Mouse (Mus musculus) thymus, adult 18-20 months (tissue): ENCODE results near the gene Adgrl1.

Source experiments
- DNase-seq, 2 experiments: peaks; one replicate each; pipeline ENCODE4 v3.0.0; 2022; ENCODE audit warnings: mixed read lengths in 2 of 2

Gene Adgrl1

DNA sequence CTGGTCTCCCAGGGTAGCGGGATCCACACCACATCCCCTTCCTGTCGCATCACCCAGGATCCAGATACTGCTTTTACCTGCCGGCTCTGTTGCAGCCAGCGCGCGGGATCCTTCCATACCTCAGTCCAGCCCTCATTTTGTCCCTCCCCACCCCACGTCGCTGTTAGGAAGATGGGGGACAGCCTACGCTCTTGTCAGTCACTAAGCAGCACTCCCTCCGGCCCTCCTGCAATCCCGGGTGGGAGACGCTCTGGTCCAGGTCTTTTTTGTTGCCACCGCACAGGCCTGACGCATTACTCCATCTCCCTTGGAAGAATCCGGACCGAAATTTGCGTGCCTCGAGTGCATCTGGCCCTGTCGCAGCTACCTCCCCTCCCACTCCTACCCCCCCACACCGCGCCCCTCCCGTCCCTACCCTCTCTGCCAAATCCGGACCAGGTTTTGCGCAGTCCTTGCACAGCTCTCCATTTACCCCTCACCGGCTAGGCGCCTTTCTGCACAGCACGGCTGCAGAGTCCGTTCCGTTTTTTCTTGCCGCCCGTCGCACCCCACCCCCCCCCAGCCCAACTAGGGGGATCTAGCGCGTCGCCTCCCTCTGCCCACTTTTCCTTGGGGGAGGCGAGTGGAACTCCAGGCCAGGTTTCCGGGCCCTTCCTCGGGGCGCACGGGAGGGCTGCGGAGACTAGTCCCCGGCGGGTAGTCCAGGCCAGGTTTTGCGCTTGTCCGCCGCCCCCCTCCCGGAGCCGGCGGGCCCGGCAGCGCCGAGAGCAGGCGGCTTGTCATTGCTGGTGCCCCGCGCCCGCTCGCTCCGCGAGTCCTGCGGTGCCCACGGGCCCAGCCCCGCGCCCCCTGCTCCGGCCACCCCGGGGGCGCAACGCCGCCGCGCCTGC lies at the start of gene Adgrl1:
Gene Adgrl1 (plus strand): TSS at position 743 of the 890 bp plus-strand sequence.
- peak; percentile 71 to 73 for DNase-seq

DNA sequence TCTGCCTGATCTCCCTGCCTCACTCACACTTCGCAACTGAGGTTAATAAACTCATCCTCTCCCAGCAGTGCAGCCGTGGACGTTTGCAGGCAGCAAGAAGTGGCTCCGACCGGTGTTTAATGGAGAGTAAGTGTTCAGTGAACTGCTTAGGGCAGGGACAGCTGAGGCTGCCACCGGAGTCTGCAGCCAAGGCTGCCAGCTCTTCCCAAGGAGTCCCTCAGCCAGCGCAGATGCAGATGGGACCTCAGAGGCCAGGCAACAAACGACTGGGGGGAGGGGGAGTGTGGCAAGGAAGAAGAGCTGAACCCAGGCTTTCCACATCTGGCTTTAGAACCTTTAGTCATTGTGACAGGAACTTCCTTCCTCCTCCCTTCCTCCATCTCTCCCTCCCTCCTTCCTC lies 47.6 kb upstream of the Adgrl1 start:
- DNase-seq = no peak

DNA sequence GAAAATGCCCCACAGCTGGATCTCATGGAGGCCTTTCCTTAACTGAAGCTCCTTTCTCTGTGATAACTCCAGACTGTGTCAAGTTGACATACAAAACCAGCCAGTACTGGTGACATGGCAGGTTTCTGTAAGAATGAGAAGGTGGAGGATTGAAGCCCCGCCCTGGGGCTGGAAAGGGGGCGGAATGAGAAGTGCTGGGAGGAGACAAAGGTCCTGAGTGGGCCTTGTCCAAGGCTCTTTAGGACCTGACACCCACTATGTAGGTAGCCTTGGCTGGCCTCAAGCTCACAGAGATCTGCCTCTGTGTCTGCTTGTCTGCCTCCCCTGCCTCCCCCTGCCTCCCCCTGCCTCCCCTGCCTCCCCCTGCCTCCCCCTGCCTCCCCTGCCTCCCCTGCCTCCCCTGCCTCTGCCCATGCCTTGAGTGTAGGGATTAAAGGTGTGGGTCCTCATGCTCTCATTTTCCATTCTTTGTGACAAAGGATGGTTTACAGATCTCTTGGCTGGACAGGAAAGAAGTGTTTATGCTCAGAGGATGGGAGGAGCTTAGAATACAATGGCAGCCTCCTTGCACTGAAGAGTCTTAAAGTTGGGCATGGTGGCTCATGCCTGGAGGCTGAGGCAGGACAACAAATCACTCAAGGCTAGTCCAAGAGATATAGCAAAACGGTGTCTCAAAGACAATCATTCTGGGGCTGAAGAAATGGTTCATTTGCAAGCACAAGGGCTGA lies 46.4 kb upstream of the Adgrl1 start:
- DNase-seq = no peak

DNA sequence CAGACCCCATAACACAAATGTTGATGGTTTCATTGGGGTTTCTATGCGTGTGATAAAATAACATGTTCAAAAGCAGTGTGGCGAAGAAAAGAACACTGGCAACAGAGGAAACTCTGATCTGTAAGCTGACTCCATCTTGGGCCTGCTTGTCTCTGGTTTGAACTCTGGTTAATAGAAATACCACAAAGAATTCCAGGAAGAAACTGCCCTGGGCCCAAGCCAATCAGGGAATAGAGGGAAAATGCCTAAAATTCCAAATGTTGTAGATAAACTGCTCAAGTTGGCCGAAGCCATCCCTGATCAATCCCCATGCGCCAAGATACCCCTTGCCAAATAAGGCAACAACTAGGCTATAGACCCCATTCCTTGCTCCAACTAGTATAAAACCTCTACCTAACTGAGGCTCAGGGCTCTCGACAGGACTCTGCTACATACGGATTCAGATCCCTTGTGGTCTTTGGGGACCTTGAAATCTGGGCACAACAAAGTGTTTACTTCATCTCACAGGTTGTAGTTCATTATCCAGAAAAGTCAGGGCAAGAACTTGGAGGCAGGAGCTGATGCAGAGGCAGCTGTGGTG lies 43.3 kb upstream of the Adgrl1 start:
- DNase-seq = no peak

DNA sequence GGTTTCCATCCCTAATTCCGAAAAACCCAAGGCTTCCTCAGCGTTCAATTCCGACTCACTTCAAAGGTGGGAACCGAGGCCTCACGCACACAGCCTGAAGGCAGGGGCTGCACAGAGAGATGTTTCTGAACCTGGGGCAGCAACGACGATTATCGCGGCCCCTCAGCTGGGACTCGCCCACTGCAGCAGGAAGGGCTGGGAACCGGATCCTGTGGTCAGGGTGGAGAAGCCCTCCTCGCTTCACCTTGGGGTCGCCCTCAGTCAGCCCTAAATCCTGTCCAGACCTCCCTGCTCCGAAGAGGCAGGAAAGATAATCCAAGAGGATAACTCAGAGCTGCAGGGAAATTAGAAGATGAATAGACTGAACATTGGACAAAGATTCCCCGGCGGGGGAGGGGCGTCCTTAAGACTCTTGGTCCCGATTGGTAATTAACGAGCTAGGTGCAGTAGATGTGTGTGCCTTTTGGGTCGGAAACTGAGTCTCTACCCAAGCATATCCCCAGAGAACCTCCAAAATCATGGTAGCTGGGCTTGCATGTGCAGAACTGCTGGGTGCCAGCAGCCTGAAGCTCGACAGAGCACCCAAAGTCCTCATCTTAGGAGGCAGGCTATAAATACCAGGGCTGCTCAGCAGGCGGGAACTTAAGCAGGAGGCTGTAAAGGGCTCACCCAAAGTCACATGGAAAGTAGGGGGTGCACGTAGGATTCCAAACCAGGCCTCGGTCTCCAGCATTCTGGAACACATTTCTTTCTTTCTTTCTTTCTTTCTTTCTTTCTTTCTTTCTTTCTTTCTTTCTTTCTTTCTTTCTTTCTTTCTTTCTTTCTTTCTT lies 37.3 kb upstream of the Adgrl1 start:
- DNase-seq = no peak

DNA sequence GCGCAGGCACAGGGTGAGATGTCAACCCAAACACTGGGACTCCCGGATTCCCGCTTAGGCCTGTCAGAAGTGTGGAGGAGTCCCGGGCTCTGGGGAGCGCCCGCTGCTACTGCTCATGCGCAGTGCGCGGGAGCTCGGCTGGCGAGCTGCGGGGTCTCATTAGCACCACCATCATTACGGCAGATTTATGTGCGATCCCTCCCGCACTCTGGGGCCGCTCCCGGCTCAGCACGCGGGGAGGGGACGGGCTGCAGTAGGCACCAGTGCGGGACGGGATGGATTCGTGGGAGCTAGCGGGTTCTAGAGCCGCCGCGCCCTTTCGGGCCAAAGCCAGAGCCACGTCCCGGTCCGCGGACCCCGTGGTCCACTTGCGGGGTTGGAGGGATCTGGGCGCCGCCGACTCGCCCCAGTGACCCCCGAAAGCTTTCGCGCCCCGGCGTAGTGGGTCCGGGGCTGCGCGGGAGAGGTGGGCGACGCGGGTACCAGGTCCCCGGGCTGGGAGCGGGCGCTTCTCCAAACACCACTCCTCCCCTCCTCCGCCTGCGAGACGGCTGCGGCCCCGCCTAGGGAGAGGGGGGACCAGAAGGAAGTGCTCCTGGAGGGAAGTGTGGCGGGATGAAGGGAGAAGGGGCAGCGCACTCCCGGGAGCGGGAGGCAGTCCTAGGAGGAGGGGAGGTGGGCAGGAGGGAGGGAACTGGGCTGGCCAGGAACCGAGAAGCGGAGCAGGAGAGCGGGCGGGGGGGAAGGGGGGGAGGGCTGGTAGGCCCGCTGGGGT lies 24.8 kb upstream of the Adgrl1 start:
- DNase-seq = no peak

DNA sequence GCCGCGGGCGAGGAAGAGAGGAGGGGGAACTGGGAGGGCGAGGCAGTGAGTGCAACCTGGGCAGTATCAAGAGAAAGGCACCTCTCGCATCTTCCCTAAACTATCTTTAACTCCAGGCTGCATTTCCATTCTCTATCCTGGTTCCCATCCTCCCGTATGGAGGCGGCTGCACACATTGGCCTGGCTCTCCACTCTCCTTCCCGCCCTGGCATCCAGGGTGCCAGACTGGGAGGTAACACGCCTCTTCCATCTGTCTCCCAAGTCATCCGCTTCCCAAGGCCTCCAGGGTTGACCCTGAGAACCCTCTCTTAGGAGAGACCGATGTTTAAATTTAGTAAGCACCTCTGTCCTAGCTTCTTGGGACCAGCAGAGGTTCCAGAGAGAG lies 24.3 kb upstream of the Adgrl1 start:
- no peak for DNase-seq

DNA sequence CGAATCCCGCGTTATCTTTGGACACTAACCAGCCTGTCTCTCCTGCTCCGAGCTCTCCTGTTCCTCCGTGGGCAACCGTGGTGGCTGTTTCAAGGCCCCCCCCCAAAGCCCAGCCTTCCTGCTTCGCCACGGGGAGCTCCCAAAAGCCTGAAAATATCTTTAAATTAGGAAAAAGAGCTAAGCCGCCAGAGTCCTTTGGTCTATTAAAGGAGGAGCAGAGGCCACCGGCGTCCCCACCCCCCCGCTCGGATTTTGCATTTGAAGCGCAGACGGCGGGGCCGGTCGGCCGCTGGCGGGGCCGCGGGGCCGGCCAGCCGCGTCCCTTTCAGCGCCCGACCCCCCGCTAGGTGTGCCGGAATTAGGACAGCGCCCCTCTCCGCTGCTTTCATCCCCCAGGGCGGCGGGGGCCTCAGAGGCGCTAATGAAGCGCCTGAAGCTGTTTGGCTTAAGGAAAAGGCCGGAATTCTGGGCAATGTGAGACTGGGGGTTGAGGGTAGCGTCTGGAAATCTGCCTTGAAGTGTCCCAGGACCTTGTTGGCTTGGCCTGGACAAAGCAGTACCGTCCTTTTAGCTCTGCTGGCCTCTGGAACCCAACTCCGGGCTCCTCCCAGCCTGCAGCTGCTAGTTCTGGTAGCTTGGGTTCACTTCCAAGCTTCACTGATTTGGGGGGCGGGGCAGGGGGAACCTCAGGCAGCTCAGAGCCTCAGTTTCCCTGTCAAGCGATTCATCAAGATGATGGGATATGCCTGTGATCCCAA lies 23.6 kb upstream of the Adgrl1 start:
- DNase-seq = no peak

DNA sequence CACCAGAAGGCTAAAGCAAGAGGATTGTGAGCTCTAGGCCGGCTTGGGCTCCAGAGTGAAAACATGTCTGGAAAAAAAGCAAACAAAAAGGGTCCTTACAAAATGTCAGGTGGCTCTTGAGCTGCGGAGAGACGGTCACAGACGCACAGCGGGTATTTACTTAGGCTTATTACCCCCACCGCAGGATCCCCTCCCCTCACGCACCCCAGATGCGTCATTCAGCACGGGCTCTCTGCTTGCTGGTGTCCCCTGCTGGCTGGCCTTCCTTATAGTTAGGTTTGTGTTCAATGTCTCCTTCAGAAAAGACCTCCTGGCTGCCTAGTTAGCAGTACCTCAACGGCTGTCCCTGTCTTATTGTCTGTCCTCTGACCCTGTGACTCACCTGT lies 23.1 kb upstream of the Adgrl1 start:
- DNase-seq = no peak

DNA sequence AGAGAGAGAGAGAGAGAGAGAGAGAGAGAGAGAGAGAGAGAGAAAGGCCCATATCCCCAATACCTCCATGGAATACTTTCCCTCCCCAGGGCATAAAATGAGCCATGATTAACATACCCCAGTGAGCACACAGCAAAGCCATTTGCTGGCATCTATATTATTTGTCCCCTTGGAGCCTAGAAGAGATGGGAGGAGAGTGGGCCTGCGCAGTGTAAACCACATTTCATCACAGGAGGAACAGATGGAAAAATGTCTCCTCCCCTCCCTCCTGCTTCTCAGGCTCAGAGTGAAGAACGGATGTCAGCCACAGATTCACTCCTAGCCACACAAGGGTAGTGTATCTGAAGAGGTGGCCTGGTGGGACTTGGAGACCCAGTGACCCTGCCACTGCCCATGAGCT lies 11.5 kb upstream of the Adgrl1 start:
- no peak for DNase-seq

DNA sequence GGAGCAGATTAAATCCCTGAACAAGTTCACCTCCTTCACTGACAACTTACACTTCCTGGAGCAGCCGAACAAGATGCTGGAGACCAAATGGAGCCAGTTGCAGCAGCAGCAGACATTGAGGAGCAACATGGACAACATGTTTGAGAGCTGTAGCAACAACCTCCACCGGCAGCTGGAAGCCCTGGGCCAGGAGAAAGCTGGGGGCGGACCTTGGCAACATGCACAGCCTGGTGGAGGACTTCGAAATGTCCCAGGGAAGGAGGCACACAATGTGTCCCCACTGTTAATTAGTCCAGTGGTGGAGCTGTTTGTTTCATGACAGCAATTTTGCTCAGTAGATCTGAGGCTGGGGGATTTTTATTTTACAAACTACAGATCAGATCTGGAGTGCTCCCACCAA lies 7.8 kb upstream of the Adgrl1 start:
- DNase-seq = no peak

DNA sequence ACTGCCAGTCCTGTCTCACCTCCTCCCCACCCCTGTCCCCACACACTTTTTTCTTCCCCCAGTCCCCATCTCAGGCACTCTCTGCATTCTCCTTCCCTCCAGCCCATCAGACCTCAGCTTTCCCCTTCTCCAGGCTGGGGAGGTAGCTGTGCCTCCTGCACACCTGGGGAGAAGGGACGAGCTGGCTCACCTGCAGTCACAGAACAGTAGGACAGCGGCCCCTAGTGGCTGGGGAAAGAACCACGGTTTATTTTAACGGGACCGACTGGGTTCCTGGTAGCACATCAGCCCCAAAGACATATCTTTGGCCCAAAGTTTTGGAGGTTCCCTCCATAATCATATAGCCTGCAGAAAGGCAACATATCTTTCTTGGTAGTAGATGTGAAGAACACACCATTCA lies 6.0 kb upstream of the Adgrl1 start:
- DNase-seq = peak; percentile 46 to 58

DNA sequence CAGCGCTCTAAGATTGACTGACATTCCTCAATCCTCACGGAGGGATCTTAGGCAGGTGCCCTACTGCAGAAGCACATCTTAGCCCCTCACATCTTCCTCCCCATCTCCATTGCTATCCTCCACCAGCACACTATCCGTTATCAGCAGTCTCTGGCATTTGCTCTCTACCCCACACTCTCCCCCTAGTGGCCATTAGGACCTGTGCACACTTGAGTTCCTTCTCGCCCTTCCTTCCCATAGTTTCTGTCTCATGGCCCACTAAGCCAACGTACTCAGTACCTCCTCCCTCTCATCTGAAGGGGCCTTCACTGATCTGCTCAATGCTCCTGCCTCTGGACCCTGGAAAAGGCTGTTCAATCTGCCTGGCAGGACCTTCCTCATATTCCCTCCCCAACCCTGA lies 4.0 kb upstream of the Adgrl1 start:
- no peak for DNase-seq

DNA sequence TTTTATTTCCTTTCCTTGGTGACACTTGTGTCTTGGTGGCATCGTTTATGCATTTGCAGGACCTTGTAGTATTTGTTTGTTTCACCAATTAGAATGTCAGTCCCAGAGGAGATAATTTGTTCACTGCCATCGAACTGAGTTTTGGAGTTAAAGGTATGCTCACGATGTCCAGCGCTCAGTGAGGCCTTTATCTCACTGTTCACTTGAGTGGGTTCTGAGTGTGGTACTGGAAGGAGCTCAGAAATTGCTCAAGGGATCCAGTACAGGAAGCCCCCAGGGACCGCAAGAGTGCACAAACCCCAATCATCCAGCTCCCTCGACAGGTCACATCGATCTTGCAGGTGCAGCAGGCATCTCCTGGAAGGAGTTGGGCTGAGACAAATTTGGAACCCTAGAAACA lies 3.4 kb upstream of the Adgrl1 start:
- DNase-seq = no peak

DNA sequence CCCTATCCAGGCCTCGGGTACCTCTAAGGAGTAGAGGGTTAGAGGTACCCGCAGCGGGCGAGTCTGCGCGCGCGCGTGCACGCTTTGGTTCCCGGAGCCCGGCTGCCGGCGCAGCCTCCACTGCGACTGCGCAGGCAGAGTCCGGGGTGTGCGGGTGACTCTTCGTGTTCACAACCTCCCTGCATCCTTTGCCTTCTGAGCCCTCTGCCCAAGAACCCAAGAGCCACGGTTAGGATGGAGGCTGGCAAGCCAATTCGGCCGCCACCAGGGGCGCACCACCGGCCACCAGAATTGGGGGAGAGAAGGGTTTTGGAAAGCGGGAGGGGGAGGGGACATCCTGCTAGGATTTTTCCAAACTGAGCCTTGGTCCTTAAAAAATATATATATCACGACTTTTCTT lies 2.7 kb upstream of the Adgrl1 start:
- peak in 1 of 2 experiments; percentile 33 for DNase-seq

DNA sequence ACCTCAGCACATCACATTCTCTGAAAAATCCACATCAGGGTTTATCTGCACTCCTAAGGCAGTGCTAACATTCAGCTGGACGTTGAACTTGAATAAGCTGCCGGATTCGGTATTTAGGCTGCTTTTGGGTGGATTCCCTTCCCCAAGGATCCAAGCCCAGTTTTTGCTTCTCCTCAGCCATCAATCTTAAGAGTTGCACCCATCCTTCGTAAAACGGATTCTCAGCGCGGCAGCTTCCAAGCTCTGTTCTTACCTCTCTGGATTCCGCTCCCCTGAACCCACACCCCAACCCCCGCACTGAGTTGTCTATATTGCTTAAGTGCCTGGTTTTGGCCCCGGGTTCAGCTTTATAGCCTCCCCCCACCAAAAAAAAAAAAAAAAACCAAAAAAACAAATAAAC lies 1.4 kb upstream of the Adgrl1 start:
- DNase-seq = no peak

DNA sequence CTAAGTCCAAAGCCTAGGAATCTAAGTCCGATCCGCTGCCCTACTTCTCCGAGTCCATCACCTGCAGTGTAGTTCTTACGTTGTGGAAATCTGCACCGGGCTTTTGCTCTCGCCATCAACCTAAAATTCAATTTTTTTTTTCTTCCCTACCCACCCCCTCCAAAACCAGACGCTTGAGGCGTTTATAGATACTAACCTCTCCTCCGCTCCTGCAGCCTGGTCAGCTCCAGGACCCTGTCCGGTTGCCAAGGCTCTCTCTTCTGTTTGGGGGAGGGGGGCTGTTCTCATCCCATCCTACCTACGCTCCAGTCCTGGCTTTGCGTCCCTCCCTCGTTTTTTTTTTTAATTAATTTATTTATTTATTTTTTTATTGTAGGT lies 931 bp upstream of the Adgrl1 start:
- no peak for DNase-seq

DNA sequence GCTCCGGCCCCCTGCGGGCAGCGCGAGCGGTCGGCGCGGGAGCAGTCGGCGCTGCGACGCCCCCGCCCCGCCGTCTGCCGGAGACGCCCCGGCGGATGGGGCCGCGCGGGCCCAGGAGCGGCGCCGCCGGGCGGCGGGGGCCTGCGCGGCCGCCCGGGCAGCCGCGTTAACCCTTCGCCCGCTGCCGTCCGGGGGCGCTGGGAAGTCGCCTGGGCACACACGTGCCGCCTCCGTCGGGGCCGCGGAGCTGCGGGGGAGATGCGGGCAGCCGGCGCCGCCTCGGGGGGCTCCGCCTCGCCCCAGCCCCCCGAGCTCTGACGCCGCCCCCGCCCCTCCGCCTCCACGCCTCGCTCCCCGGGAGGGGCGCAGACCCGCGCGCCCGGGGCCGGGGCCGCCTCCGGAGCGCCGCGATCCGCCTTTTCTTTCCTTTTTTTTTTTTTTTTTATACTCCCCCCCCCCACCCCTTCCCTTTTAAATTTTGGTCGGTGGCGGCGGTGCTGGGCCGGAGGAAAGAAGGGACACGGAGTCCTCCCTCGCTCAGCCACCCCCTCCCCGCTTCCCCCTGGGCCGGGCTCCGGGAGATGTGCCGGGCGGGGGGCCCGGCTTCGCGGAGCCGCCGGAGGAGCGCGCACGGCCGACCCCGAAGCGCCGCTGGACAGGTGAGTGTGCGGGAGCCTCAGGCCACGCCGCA lies 506 bp downstream of the Adgrl1 start:
- DNase-seq = peak in 1 of 2 experiments; percentile 26

DNA sequence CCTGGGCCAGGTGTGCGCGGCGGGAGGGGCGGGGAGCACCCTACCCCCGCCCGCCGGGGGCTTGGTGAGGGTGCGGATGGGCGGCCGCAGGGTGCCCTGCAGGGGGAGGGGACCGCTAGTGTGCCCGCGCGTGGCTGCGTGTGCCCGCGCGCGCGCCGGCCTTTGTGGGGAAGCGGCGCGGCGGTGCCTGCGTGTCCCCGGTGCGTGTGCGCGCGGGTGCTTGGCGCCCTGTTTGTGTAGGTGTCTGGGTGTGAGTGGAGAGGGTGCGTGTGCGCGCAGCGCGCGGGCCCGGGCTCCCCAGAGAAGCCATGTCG lies 1.0 kb downstream of the Adgrl1 start:
- no peak for DNase-seq

DNA sequence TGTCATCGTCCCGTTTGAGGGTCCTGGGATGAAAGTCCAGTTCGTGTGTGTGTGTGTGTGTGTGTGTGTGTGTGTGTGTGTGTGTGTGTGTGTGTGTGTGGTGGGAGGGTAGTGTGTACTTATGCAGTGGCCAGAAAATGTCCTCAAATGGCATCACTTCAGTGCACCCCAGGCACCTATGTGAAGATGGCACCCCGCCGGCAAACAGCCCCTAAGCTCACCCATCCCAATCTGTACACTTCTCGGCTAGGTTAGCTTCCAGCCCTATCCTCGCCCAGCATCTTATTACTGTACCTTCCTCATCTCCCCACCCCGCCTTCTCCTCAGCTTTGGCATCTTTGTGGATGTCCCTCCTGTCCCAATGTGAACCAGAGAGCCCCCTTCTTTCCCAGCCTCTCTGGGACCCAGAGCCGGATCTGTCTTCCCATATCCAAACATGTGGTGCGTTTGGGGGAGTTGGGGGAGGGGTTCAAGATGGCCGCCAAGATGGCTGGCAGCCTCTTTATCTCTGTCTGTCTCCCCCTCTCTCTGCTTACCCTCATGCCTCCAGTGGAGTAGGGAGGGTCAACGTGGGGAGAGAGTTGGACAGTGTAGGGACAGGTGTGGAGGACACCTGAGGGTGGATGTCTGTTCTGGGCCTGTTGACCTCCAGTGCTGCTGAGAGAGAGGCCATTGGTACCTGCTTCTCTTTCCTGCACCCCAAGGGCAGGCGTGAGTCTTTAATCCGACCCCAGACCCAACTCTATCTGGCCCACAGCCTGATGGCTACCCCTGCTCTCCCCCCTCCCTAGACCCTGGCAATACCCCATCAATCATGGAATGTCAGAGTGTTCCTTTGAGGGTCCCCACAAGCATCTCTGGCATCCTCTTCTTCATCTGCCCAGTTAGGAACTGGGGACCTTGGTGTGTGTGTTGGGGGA lies 1.9 kb downstream of the Adgrl1 start:
- DNase-seq = no peak
